Mouse (Mus musculus) left cerebral cortex, adult 9 months (tissue): Measurements from ENCODE around the gene Gm9970.
A peak's percentile ranks its signal among the peaks of the same experiment; 100 is the strongest.
"Not testable (repeated sequence)": the region's sequence is repeated elsewhere in the genome, so short reads cannot be mapped to it uniquely, and the experiment has no call there.

Experiments used
- DNase-seq, 2 experiments: peaks; one replicate each; pipeline ENCODE4 v3.0.0; 2022; ENCODE audit warnings: low spot score in 2 of 2

Gene Gm9970

GRCm38 (mm10) chr5:31222696-31223095, 18.3 kb downstream of the Gm9970 start:
- DNase-seq, result no peak

DNA sequence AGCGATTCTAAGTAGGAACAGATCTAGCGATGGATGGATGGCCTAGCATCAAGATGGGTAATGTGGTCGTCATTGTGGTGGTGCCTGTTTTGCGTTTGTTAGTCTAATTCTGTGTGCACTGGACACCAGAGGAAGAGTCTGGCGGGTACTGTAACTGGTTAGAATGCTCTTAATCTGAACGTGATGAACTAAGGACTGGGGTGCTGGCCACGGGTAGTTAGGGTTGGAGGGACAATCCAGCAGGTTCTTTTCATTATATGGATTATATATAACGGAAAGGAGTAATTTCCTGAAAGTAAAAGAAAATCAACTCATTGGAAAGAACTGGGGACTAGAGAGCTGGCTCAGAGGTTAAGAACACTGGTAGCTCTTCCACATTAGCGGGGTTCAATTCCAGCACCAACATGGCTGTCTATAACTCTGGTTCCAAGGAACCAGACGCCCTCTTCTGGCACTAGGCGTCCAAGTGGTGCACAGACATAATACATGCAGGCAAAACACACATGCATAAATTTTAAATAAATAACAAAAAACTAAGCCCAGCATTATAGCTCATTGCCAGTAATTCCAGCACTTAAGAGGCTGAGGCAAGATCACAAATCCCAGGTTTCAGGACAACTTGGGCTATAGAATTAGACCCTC, 19.6 kb downstream of the Gm9970 start:
- no peak for DNase-seq

GRCm38 (mm10) chr5:31220448-31221303, 20.4 kb downstream of the Gm9970 start, which contains the start of gene Ppm1g:
TSS of gene Ppm1g (minus strand) at chr5:31220687.
- peak; percentile 81 to 95 for DNase-seq

DNA sequence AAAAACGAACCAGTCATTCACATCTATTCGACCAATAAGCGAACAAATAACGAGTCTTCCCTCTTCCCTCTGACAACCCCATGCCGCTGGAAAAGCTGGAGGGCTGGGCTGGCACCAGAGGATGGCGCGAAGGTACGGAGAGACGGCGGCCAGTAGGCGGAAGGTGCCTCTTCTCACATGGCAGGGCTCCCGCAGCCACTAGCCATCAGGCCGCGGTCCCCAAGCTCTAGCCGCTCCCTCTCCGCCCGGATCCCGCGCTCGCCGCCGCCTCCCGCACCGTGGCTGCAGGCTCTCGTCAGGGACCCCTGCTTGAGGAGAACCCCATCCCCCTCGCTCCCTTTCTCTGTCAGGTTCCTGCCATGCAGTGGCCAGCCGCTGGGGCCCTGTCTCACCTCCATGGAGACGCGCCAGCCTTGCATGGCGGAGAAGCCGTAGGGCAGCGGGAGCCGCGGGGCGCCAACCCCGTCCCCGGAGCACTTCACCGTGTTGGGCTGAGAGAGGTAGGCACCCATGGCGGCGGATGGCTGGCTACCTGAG, 21.1 kb downstream of the Gm9970 start:
- DNase-seq, result peak in 1 of 2 experiments; percentile 49

DNA sequence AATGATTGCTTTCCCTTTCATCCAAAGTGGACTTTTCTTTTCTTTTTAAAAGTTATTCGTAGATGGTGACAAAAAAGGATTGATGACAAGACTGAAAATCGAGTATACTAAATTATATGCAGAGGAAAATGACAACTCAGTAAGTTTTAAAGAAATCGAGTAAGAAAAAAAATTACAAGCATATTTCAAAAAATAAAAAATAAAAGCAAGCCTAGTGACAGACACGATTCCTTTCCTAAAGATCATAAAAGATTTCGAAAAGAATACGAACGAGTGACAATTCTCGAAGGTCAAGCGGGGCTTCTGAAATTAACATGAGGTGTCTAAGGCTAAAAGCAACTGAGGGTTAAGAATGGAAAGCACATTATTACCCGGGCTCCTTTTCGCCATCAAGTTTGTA, 21.6 kb downstream of the Gm9970 start:
- no peak for DNase-seq

DNA sequence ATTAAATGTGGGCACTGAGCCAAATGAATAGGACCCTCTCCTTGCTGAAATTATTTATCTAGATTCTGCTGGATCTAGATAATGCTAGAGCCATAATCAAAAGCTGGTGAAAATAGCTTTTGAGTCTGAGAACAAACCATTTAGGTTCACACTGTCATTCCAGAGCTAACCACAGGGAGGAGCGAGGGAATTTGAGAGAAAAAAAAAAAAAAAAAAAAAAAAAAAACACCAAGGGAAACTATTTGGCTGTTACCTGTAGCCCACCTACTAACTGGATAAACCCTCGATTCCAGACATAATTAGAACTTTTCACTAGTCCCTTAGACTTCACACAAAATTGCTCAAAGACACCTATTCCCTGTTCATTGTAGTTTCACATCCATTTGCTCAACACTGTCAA, 22.0 kb downstream of the Gm9970 start:
- DNase-seq, result no peak

DNA sequence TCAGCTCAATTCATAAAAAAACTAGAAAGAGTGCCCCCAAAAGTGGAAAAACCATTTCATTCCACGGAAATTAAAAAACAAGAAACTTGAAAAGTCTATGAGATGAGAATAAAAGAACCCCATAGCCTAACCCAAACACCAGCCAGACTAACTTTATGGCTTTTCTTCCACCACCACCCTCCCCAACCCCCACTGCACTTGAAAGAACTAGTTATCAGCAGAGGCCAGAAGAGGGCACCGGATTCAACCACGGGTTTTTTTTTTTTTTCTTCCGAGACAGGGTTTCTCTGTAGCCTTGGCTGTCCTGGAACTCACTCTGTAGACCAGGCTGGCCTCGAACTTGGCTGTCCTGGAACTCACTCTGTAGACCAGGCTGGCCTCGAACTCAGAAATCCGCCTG, 22.7 kb downstream of the Gm9970 start:
- DNase-seq, result no peak

- not testable (repeated sequence) for DNase-seq
These were observed 24.5 kb downstream of the Gm9970 start for GRCm38 (mm10) chr5:31216554-31216953.

DNA sequence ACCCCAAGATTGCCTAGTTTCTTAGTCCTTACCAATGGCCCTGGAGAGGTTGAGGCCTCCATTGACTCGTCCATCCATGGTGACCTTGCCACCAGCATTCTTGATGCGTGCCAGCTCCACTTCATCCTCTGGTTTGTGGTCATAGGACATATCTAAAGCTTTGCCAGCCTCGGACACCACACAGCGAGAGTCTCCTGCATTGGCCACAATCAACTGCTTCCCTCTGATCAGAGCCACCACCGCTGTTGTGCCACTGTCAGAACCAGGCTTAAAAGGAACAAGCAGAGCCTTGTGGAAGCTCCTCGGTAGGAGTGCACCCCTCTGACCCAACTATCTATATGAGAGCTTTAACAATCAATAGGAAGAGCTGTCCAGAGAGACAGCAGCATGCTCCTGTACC, 36.6 kb downstream of the Gm9970 start:
- no peak for DNase-seq

DNA sequence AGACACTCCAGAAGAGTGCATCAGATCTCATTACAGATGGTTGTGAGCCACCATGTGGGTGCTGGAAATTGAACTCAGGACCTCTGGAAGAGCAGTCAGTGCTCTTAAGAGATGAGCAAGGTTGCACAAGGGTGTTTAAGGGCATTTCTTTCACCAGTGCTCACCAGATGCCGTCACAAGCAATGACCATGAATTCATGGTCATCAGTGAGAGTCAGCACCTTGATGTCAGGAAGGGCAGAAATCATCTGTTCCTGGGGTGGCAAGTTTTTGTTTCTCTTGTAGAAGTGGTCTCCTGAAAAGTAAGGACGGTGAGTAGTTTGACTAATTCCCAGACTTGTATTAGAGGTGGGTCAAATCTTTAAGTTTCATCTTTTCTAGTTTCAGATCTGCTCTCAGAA, 37.2 kb downstream of the Gm9970 start:
- no peak for DNase-seq

DNA sequence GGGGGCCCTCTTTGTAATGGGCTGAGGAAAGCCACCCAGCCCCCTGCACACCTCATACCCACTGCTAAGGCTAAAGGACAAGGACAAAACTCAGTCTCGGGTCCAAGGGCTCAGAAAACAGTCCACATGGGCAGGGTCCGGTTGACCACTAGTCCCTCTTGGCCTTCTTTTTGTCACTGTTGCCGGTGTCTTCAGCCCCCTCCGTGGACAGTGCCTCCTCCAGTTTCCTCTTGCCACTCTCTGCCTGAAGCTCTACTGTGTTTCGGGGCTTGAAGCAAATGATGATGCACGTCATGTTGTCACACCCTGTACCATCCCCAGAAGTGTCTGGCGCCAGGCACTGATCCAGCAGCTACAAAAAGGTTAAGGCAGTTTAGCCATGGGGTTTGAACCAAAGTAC, 38.1 kb downstream of the Gm9970 start:
- no peak for DNase-seq

- DNase-seq, result peak; percentile 98
These were observed 39.1 kb downstream of the Gm9970 start, which contains the start of gene Zfp513 for GRCm38 (mm10) chr5:31201742-31202590. TSS of gene Zfp513 (minus strand) at chr5:31202303.

- DNase-seq, result no peak
These were observed 39.8 kb downstream of the Gm9970 start for GRCm38 (mm10) chr5:31201042-31201741.

- DNase-seq, result no peak
These were observed 40.7 kb downstream of the Gm9970 start for GRCm38 (mm10) chr5:31200327-31200768.

DNA sequence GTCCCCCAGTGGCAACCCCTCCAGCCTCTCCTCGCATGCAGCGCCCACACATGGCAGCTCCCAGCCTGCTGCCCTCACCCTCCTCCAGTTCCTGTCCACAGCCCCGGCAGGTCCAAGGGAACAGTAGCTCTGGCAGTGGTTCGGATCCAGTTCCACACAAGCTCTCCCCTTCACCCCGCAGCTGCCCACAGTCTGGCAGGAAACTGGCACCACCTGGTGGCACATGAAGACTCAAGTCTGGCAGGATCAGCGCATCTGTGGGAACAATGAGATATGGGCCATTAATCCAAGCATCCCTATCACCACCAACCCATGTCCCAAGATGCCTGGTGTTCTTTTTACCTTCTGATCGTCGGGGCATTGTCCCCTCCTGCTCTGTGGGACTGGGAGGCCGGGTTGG, 41.1 kb downstream of the Gm9970 start:
- no peak for DNase-seq

- DNase-seq, result no peak
These were observed 41.6 kb downstream of the Gm9970 start for GRCm38 (mm10) chr5:31199321-31199892.

GRCm38 (mm10) chr5:31198616-31199320, 42.3 kb downstream of the Gm9970 start:
- DNase-seq, result no peak

DNA sequence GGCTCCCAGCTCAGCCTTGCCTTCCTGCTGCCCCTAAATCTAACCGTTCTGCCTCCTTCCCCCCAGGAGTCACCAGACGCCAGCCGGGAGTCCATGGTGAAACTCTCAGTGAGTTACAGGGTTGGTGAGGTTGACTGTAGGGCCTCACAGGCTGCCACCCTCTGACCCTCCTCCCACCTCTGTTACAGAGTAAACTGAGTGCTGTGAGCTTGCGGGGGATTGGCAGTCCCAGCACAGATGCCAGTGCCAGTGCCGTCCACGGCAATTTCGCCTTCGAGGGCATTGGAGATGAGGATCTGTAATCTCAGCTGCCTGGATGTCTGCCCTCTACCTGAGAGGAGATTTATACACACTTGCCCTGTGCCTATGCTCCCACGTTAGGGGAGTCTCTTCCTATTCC, 42.9 kb downstream of the Gm9970 start:
- DNase-seq, result no peak

GRCm38 (mm10) chr5:31197072-31197471, 44.0 kb downstream of the Gm9970 start:
- no peak for DNase-seq

DNA sequence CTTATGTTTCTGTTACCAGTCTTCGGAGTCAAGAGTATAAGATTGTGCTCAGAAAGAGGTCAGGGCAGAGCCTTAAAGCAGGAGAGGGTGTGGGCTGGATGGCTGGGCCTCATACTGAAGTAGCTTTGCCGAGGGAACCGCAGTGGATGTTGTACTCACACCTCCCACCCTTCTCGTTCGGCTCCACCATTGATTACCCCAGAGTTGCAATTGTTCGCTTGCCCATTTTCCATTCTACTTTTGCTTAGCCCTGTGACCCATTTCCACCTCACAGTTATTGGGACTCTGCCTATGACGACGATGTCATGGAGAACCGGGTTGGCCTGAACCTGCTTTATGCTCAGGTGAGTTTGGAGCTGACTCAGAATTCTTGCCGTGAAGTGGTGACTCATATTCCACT, 44.8 kb downstream of the Gm9970 start:
- no peak for DNase-seq
